Mouse (Mus musculus): ENCODE data around the gene Extl1.
"Not testable (repeated sequence)": the region's sequence is repeated elsewhere in the genome, so short reads cannot be mapped to it uniquely, and the experiment has no call there.

Gene Extl1

DNA sequence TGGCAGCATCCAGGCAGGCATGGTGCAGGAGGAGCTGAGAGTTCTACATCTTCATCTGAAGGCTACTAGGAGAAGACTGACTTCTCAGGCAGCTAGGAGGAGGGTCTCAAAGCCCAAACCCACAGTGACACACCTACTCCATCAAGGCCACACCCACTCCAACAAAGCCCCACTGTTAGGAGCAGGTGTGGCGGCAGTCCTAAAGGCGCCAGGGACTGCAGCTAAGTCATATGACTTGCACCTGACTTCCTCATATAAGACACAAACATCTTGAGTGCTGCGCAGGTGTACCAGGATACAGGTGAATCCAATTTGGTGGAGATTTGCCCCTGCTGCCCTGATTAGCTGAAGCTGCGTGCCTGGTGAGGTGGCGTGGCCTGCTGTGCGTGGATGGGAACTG, at the start of gene Extl1:
Gene Extl1, minus strand, starts transcription at position 101 of the 400 bp plus-strand sequence.
- DNase-seq (ENCODE audit: low spot score) = not testable (repeated sequence)

- no peak for DNase-seq (ENCODE audit: low spot score)
These were observed 49.2 kb upstream of the Extl1 start for GRCm38 (mm10) chr4:134432686-134433360.

- peak; percentile 77 for DNase-seq (ENCODE audit: low spot score)
These were observed 46.8 kb upstream of the Extl1 start for GRCm38 (mm10) chr4:134430381-134431004.

DNA sequence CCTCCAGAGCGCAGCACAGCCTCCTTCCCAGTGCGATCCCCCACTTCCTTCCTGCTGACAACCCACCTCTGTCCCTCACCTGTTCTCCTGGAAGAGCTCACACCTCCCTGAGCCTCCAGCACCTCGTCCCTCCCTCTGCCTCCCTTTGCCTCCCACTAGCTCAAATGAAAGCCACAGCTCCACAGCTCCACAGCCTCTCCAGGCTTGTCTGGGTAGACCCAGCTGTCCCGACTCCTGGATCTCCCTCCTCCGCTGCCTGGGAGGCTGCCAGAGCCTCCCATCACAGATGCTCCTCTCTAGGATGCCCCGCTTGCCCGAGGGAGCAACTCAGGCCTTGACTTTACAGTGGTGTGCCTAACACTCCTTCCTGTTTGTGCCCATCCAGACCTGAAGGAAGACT, 41.4 kb upstream of the Extl1 start:
- DNase-seq (ENCODE audit: low spot score) = no peak

- DNase-seq (ENCODE audit: low spot score) = no peak
These were observed 40.3 kb upstream of the Extl1 start for GRCm38 (mm10) chr4:134423949-134424348.

- DNase-seq (ENCODE audit: low spot score) = no peak
These were observed 38.3 kb upstream of the Extl1 start for GRCm38 (mm10) chr4:134421971-134422370.

- no peak for DNase-seq (ENCODE audit: low spot score)
These were observed 33.5 kb upstream of the Extl1 start for GRCm38 (mm10) chr4:134417111-134417510.

DNA sequence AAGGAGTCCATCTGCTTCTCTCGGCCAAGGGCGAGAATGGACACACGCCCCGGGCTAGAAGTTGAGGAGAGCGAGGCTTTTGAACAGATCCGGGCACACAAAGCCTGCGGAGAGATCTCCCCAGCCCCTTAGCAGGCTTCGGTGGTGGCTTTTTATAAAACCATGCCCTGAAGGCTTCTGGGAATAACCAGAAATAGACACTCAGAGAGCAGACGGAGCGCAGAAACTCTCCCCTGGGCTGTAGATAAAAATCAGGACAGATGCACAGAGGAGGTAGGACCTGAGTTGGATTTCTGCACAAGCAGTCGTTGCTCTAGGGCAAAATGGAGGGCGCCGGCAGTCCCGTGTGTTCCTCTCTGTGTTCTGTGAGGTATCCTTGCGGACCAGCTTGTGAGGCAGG, 33.0 kb upstream of the Extl1 start:
- no peak for DNase-seq (ENCODE audit: low spot score)

DNA sequence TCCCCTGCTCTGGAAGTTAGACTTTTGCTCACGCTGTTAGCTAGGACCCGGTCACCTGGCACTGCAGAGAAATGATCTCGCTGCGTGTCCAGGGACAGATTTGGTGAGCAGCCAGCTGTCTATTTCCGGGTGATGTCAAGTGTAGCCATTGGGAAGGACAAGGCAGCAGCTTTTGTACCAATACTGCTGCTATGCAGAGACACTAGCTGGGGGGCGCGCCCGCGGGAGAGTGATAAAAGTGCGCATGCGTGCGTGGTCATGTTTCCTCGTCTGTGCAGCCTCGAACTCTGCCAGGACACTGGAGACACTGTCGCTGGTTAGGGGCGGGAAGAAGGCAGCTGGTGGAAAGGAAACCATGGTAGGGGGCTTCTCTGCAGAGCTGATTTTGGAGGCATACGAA, 32.5 kb upstream of the Extl1 start:
- no peak for DNase-seq (ENCODE audit: low spot score)

DNA sequence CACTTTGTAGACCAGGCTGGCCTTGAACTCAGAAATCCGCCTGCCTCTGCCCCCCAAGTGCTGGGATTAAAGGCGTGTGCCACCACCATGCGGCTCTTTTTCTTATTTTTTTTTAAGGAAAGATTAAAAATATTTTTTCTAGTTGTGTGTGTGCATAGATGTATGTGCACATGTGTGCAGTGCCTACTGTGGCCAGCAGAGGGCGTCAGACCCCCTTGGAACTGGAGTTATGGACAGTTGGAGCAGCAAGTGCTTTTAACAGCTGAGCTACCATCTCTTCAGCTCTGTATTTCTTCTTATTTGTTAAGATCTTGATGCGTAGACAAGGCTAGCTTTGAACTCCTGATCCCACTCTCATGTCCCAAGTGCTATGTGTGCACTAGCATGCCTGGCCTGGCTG, 25.6 kb upstream of the Extl1 start:
- DNase-seq (ENCODE audit: low spot score) = no peak

- DNase-seq (ENCODE audit: low spot score) = no peak
These were observed 20.1 kb upstream of the Extl1 start for GRCm38 (mm10) chr4:134403721-134404120.

GRCm38 (mm10) chr4:134402571-134403262, 19.1 kb upstream of the Extl1 start:
- no peak for DNase-seq (ENCODE audit: low spot score)

GRCm38 (mm10) chr4:134401856-134402570, 18.4 kb upstream of the Extl1 start:
- no peak for DNase-seq (ENCODE audit: low spot score)

DNA sequence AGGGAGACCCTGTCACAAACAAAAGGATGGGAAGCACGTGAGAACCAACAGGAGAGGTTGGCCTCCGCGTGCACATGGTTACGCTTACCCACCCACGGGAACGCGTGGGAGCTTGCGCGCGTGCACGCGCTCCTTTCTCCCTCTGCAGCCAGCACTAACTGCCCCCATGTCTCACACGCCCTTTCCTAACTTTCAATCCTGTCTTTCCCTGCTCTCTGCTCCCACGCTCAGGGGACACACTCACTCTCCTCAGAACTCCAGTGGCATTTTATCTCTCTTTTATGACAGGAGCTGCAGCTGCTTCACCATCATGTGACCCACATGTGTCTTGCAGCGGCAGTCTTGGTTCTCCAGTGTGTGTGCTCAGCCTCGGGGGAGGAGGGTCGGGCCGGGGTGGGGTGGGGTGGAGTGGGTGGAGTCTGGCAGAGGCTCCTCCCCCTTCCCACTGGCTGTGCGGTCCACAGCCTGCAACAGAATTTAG, 17.6 kb upstream of the Extl1 start:
- peak; percentile 74 for DNase-seq (ENCODE audit: low spot score)

DNA sequence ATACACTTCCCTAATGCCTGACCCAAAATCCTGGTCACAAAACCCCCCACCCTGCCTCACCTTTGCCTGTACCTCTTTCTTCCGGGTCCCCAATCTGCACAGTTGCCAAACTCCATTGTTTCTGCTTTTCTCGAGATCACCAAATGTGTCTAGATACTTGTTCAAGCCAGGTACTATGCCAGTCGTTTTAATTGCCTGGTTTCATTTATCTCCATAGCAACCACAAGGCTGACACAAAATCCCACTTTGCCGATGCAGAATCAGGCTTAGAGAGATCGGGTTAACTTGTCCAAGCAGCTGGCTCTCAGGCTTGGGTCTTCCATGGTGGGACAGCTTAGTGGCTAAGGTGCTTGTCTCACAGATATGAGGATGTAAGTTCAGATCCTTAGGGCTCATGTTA, 16.6 kb upstream of the Extl1 start:
- DNase-seq (ENCODE audit: low spot score) = peak; percentile 25

GRCm38 (mm10) chr4:134397732-134398131, 14.1 kb upstream of the Extl1 start:
- DNase-seq (ENCODE audit: low spot score) = no peak

DNA sequence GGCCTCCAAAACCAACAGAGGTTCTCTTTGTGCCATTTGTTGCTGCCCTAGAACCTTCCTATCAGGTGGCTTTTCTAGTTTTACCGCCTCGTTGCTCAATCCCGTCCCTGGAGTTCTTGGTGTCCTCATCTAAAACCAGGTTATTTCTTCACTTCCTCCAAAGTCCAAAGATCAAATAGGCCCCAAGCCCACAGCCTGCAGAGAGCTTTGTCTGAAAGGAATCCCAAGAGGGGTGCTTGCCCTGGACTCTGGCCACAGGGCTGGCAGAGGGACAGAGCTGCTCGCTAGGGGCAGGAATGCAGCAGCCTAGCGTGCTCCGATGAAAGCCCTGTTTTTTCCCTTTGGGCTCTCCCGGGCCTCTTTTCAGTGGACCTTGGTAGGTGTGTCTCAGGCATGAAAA, 13.5 kb upstream of the Extl1 start:
- peak; percentile 42 for DNase-seq (ENCODE audit: low spot score)

DNA sequence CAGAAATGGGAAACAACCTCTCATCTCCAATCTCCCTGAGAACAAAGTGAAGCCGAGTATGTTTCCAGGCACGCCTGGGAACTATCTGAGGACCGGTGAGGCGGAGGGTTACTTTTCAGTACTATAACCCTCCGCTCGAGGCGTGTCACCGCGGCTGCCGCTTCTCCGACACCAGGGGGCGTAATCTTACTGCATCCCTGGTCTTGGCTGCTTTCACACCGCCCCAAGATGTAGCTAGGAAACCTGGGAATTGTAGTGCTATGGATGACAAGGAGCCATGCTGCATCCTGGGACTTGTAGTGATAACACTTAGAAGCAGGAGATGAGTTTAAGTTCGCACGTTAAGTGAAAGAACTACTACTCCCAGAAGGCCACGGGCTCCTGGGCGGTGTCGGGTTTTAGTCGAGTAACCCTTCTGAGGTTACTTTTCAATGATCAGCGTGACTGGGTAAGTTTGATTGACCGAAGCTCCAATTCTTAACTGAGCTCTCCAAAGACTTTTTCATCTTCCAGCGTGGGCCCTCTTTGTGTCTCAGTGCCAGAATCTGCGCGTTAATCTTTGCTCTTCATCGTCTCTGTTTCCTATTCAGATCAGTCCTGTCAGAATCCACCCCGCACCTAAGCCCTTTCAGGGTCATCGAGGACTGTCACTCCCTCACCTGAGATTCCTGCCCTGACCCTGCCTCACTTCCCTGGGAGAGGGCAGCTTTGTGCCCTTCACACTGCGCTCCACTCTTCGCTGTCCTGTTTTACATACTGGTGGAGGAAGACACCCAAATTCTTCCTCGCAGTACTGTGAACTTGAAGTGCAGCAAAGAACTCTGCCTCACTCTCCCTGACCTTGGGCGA, 12.6 kb upstream of the Extl1 start, which contains the start of gene Pafah2:
Gene Pafah2, plus strand, starts transcription at position 344 of the 849 bp plus-strand sequence.
- DNase-seq (ENCODE audit: low spot score) = peak; percentile 98

DNA sequence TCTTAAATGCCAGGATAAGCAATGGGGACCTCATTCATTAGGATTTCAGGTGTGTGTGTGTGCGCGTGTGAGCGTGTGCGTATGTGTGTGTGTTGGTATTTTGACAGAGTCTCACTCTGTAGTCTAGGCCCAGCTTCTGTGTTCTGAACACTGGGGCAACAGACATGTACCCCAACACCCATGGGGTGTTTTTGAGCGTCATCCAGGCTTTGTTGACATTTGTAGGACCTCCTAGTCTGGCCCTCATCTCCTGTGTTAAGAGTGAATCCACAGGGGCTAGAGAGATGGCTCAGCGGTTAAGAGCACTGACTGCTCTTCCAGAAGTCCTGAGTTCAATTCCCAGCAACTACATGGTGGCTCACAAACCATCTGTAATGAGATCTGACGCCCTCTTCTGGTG, 11.5 kb upstream of the Extl1 start:
- DNase-seq (ENCODE audit: low spot score) = no peak

DNA sequence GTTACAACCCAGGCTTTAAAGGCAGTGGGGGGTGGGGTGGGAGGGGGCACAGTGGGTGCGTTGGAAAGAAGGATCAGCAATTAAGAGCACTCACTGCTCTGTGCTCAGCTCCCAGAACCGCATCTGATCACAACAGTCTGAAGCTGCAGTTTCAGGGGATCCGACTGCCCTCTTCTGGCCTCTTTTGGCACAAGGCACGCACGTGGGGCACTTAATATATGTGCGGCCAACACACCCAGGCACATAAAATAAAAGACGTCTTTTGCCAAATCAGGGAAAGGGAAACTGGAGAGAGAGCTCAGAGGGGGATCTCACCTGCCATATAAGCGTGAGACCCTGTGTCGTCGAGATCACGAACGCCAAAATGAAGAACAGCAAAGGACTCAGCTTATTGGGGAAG, 9.4 kb upstream of the Extl1 start:
- DNase-seq (ENCODE audit: low spot score) = peak; percentile 65

- peak; percentile 75 for DNase-seq (ENCODE audit: low spot score)
These were observed 8.9 kb upstream of the Extl1 start for GRCm38 (mm10) chr4:134392595-134392994.
